Mouse (Mus musculus) forebrain, embryonic 11.5 days (tissue): ENCODE results near the gene Cdc42. TPM values are rescaled to one million over a fixed set of nuclear protein-coding genes. Genes with fewer than 3 reads are reported as not detected.

Source experiments
- polyA plus RNA-seq: library from polyadenylated mRNA; unstranded; fragments of >200 nt; fragmentation: Nextera tagmentation; extraction: Ambion mirVana; gene quantifications from 2 replicates; pipeline ENCODE4 v1.2.1, GENCODE M21; 2014

The Cdc42 gene
- polyA plus RNA-seq, 1 experiment from 2014 or later: 623 TPM

Other genes starting within 250 kb of the Cdc42 start
- gene Wnt4, start 80.2 kb downstream of the Cdc42 start, polyA plus RNA-seq: 1.5 and 1.9 TPM in 2 replicates
- gene Cela3a, start 52.1 kb upstream of the Cdc42 start, polyA plus RNA-seq: not detected in 2 replicates
- gene Cela3b, start 72.8 kb upstream of the Cdc42 start, polyA plus RNA-seq: not detected in 2 replicates
- not detected in 2 replicates for gene 1700013G24Rik, start 95.6 kb upstream of the Cdc42 start, polyA plus RNA-seq
- 21.0 and 21.3 TPM in 2 replicates for gene Hspg2, start 111.0 kb upstream of the Cdc42 start, polyA plus RNA-seq
- gene Ldlrad2, start 216.8 kb upstream of the Cdc42 start, polyA plus RNA-seq: not detected in 2 replicates
- 86.4 TPM in 2 replicates for gene Usp48, start 236.0 kb upstream of the Cdc42 start, polyA plus RNA-seq